Mouse (Mus musculus): ENCODE measurements around the gene L1cam. TPM values are rescaled to one million over a fixed set of nuclear protein-coding genes. Genes with fewer than 3 reads are reported as not detected.
A peak's percentile ranks its signal among the peaks of the same experiment; 100 is the strongest.

The L1cam gene
- total and polyA plus RNA-seq, 3 experiments = 2.1 to 3.7 (median 2.9) TPM

DNA sequence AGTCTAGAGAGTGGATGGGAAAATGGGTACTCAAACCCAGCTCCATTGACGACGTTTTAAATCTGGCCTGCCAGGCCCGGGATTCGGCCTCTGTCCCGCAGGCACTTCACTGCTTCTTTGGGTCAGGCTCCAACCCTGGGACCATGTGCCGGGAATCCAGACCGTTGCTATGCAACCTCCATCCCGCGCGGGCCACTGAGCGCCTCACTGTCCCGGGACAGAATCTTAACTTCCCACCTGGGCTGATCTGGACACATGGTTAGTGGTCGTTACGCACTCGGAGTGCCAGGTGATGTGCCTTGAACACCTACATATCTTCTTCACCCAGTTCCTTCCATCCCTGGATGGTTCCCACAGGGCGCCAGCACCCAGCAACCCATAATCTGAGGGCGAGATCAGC, 72.2 kb downstream of the L1cam start:
- Histone ChIP-seq H3K27me3 (ENCODE audit: control insufficient read depth, insufficient read depth, low read length) (no peaks in the 10 kb centered on the region), H3K9ac (ENCODE audit: low read depth, low read length) (no peak overlapping the region), H3K27ac (no peak overlapping the region), H3K36me3 (ENCODE audit: control insufficient read depth, insufficient read depth, low read length) (no peaks in the 10 kb centered on the region), H3K79me2 (replicated peaks; ENCODE audit: control insufficient read depth, insufficient read depth, low read length) (no peaks in the 10 kb centered on the region), H3K4me1 (ENCODE audit: control insufficient read depth, insufficient read depth, low read length) (no peaks in the 10 kb centered on the region), H3K4me3 (no peak overlapping the region)
- peak in 1 of 2 experiments; percentile 21 for DNase-seq
- 24% methylated on average over 17 of the region's 17 CpGs for WGBS
- intact Hi-C loops (cut with DNase I) = no loop called here
- TF ChIP-seq EP300 (IDR thresholded peaks at IDR 0.05; ENCODE audit: insufficient read depth, low read depth, low read length) (no peak), POLR2A (IDR thresholded peaks at IDR 0.05; ENCODE audit: insufficient read depth, low read depth, low read length) (no peak), CTCF (IDR thresholded peaks at IDR 0.05) (no peak)

DNA sequence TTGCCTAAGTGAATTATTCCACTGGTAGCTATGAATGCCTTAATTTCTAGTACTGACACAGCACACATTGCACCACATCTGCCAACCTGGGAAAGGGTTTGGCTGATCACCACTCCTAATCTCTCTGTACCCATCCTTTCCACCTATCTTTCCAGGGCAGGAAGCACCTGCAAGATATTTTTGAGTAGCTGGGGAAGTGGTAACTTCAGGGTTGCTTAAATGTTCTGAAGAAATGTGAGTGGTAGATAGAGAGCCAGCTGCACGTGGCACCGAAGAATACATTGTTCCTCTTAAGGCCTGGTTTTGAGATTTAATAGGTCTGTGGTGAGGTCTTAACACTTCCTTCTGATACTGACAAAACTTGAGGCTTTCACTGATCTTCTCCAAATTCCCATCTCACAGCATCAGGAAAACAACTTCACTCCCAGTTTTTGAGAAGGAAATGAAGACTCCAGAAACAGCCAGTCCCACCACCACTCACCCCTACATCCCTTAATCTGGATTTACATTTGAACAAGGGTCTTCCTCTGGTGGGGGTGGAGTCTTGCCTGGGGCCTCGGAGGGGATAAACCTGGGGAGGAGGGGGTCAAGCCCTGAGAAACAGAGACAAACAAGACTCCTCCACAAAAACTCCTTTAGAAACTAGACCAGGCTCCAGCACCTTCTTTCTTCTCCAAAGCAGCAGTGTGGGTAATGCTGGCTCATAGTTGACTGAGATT, 79.2 kb downstream of the L1cam start:
- H3K4me3 ChIP-seq = no peak overlapping the region
- DNase-seq = no peak
- no peaks in the 10 kb centered on the region for H3K27me3 ChIP-seq (ENCODE audit: control insufficient read depth, insufficient read depth, low read length)
- H3K4me1 ChIP-seq (ENCODE audit: control insufficient read depth, insufficient read depth, low read length) = no peaks in the 10 kb centered on the region
- no peak overlapping the region for H3K9ac ChIP-seq (ENCODE audit: low read depth, low read length)
- H3K79me2 ChIP-seq (replicated peaks; ENCODE audit: control insufficient read depth, insufficient read depth, low read length) = no peaks in the 10 kb centered on the region
- intact Hi-C loops (cut with DNase I) = no loop called here
- TF ChIP-seq CTCF (IDR thresholded peaks at IDR 0.05) (no peak), EP300 (IDR thresholded peaks at IDR 0.05; ENCODE audit: insufficient read depth, low read depth, low read length) (no peak), POLR2A (IDR thresholded peaks at IDR 0.05; ENCODE audit: insufficient read depth, low read depth, low read length) (no peak)
- WGBS = 46% methylated on average over 3 of the region's 3 CpGs
- no peak overlapping the region for H3K27ac ChIP-seq
- H3K36me3 ChIP-seq (ENCODE audit: control insufficient read depth, insufficient read depth, low read length) = no peaks in the 10 kb centered on the region

DNA sequence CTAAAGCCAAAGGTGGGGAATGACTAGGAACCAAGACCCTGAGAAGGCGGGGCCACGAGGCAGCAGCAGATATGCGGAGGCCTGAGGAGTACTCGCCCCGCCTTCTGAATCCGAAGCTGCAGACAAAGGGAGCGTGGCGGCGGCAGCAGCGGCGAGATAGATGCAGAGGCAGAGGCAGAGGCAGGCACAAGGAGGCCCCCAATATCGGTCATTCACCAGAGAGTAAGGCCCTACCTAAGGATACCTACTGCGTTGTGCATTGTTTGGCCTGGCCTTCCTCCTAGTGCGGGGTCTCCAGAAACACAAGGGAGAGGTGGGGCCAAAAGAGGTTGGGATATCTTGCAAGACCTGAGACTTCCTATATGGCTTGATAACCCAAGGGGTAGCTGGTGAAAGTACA, 80.8 kb downstream of the L1cam start:
- H3K36me3 ChIP-seq (ENCODE audit: control insufficient read depth, insufficient read depth, low read length) = no peaks in the 10 kb centered on the region
- H3K4me3 ChIP-seq = no peak overlapping the region
- no peak for DNase-seq
- H3K27me3 ChIP-seq (ENCODE audit: control insufficient read depth, insufficient read depth, low read length) = no peaks in the 10 kb centered on the region
- intact Hi-C loops (cut with DNase I) = no loop called here
- no peaks in the 10 kb centered on the region for H3K4me1 ChIP-seq (ENCODE audit: control insufficient read depth, insufficient read depth, low read length)
- TF ChIP-seq EP300 (IDR thresholded peaks at IDR 0.05; ENCODE audit: insufficient read depth, low read depth, low read length) (no peak), CTCF (IDR thresholded peaks at IDR 0.05) (no peak), POLR2A (IDR thresholded peaks at IDR 0.05; ENCODE audit: insufficient read depth, low read depth, low read length) (no peak)
- no peaks in the 10 kb centered on the region for H3K79me2 ChIP-seq (replicated peaks; ENCODE audit: control insufficient read depth, insufficient read depth, low read length)
- no peak overlapping the region for H3K27ac ChIP-seq
- 18% methylated on average over 14 of the region's 14 CpGs for WGBS
- H3K9ac ChIP-seq (ENCODE audit: low read depth, low read length) = no peak overlapping the region

DNA sequence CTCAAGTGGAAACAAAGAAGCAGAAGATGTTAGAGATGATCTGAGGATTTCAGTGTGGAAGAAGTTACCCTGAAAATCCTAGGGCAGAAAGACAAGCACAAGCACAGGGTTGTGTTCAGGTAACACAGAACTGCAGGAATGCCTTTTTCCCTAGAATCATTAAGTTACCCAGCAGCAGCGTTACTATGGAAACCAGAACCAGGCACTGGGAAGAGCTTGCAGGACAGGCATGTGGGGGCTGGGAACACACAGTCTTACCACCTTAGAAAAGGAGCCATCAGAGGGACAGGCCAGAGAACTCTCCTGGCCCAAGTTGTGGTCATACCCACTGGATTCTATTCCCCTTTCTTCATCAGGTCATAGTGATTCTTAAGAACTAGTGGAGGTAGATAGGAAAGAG, 90.1 kb downstream of the L1cam start:
- Histone ChIP-seq H3K27me3 (ENCODE audit: control insufficient read depth, insufficient read depth, low read length) (no peaks in the 10 kb centered on the region), H3K4me1 (ENCODE audit: control insufficient read depth, insufficient read depth, low read length) (no peaks in the 10 kb centered on the region), H3K36me3 (ENCODE audit: control insufficient read depth, insufficient read depth, low read length) (no peaks in the 10 kb centered on the region), H3K4me3 (no peak overlapping the region), H3K79me2 (replicated peaks; ENCODE audit: control insufficient read depth, insufficient read depth, low read length) (no peaks in the 10 kb centered on the region), H3K9ac (ENCODE audit: low read depth, low read length) (no peak overlapping the region), H3K27ac (no peak overlapping the region)
- no peak for TF ChIP-seq EP300 (IDR thresholded peaks at IDR 0.05; ENCODE audit: insufficient read depth, low read depth, low read length)
- intact Hi-C loops (cut with DNase I) = no loop called here
- 66% methylated on average over 1 of the region's 1 CpGs for WGBS
- DNase-seq = no peak

Other genes with a start within 250 kb of the L1cam start
- 1 to 10 TPM; 6.5 to 8.0 TPM for gene Pnck, start 236.0 kb downstream of the L1cam start, total RNA-seq (2021)
- gene Pnck, start 236.0 kb downstream of the L1cam start, polyA plus RNA-seq (2012; rRNA removed) = 15.8 and 20.4 TPM in 2 replicates
- 100 to 1,000 TPM; 155 to 179 TPM for gene Slc6a8, start 223.0 kb downstream of the L1cam start, total RNA-seq (2021)
- gene Slc6a8, start 223.0 kb downstream of the L1cam start, polyA plus RNA-seq (2012; rRNA removed) = 155 and 205 TPM in 2 replicates
- gene Bcap31, start 179.9 kb downstream of the L1cam start, total RNA-seq (2021) = 10 to 100 TPM; 71.8 to 79.5 TPM
- 43.1 and 70.9 TPM in 2 replicates for gene Bcap31, start 179.9 kb downstream of the L1cam start, polyA plus RNA-seq (2012; rRNA removed)
- gene Abcd1, start 179.5 kb downstream of the L1cam start, total RNA-seq (2021) = 10 to 100 TPM; 25.4 to 29.7 TPM
- 32.9 and 35.3 TPM in 2 replicates for gene Abcd1, start 179.5 kb downstream of the L1cam start, polyA plus RNA-seq (2012; rRNA removed)
- gene Plxnb3, start 139.0 kb downstream of the L1cam start, total RNA-seq (2021) = 1 to 10 TPM; 1.0 to 2.0 TPM
- gene Plxnb3, start 139.0 kb downstream of the L1cam start, polyA plus RNA-seq (2012; rRNA removed) = 4.5 and 4.7 TPM in 2 replicates
- gene Srpk3, start 121.7 kb downstream of the L1cam start, total RNA-seq (2021) = 10 to 100 TPM; 26.1 to 29.9 TPM
- gene Srpk3, start 121.7 kb downstream of the L1cam start, polyA plus RNA-seq (2012; rRNA removed) = 64.2 and 76.7 TPM in 2 replicates
- 100 to 1,000 TPM; 573 to 710 TPM for gene Idh3g, start 109.2 kb downstream of the L1cam start, total RNA-seq (2021)
- 1,208 and 1,962 TPM in 2 replicates for gene Idh3g, start 109.2 kb downstream of the L1cam start, polyA plus RNA-seq (2012; rRNA removed)
- gene Ssr4, start 109.1 kb downstream of the L1cam start, total RNA-seq (2021) = 10 to 100 TPM; 78.1 to 81.8 TPM
- 116 and 124 TPM in 2 replicates for gene Ssr4, start 109.1 kb downstream of the L1cam start, polyA plus RNA-seq (2012; rRNA removed)
- gene Pdzd4, start 71.1 kb downstream of the L1cam start, total RNA-seq (2021) = 1 to 10 TPM; 1.5 to 1.7 TPM
- 0.91 and 1.1 TPM in 2 replicates for gene Pdzd4, start 71.1 kb downstream of the L1cam start, polyA plus RNA-seq (2012; rRNA removed)
- gene Avpr2, start 4.0 kb downstream of the L1cam start, total RNA-seq (2021) = not detected
- not detected in 2 replicates for gene Avpr2, start 4.0 kb downstream of the L1cam start, polyA plus RNA-seq (2012; rRNA removed)
- 1 to 10 TPM; 1.5 to 1.8 TPM for gene Arhgap4, start 25.8 kb upstream of the L1cam start, total RNA-seq (2021)
- gene Arhgap4, start 25.8 kb upstream of the L1cam start, polyA plus RNA-seq (2012; rRNA removed) = 5.7 and 7.7 TPM in 2 replicates
- gene Naa10, start 25.8 kb upstream of the L1cam start, total RNA-seq (2021) = 10 to 100 TPM; 50.2 to 63.7 TPM
- 57.2 and 64.5 TPM in 2 replicates for gene Naa10, start 25.8 kb upstream of the L1cam start, polyA plus RNA-seq (2012; rRNA removed)
- gene Renbp, start 34.7 kb upstream of the L1cam start, total RNA-seq (2021) = 1 to 10 TPM; 3.7 to 7.1 TPM
- gene Renbp, start 34.7 kb upstream of the L1cam start, polyA plus RNA-seq (2012; rRNA removed) = 5.1 and 7.3 TPM in 2 replicates
- gene Hcfc1, start 70.3 kb upstream of the L1cam start, total RNA-seq (2021) = 10 to 100 TPM; 37.0 to 37.9 TPM
- 26.3 and 27.6 TPM in 2 replicates for gene Hcfc1, start 70.3 kb upstream of the L1cam start, polyA plus RNA-seq (2012; rRNA removed)
- 10 to 100 TPM; 56.7 to 58.0 TPM for gene Irak1, start 127.8 kb upstream of the L1cam start, total RNA-seq (2021)
- 112 and 128 TPM in 2 replicates for gene Irak1, start 127.8 kb upstream of the L1cam start, polyA plus RNA-seq (2012; rRNA removed)
- not detected for gene Opn1mw, start 231.4 kb upstream of the L1cam start, total RNA-seq (2021)
- not detected in 2 replicates for gene Opn1mw, start 231.4 kb upstream of the L1cam start, polyA plus RNA-seq (2012; rRNA removed)
- gene Mecp2, start 239.3 kb upstream of the L1cam start, total RNA-seq (2021) = 10 to 100 TPM; 27.0 to 32.6 TPM
- gene Mecp2, start 239.3 kb upstream of the L1cam start, polyA plus RNA-seq (2012; rRNA removed) = 6.2 and 9.6 TPM in 2 replicates